Mouse (Mus musculus) midbrain, embryonic 11.5 days (tissue): ENCODE measurements around the gene Cnr2. TPM values are rescaled to one million over a fixed set of nuclear protein-coding genes. Genes with fewer than 3 reads are reported as not detected.

ENCODE experiments used
- ATAC-seq: fragments of 200-750 bp; cut with Nextera tagmentation; 2 replicates; pipeline ENCODE4 v1.8.0; 2017; ENCODE audit warnings: moderate TSS enrichment, moderate library complexity; ENCODE audit not compliant: low FRiP score
- DNase-seq: peaks from one replicate; pipeline ENCODE4 v3.0.0; 2015; ENCODE audit warnings: low spot score; ENCODE audit errors: missing footprints
- H3K27ac ChIP-seq: fragments of 300-500 bp; sonication (generic); 2 replicates; pipeline ENCODE4 v1.5.1; 2014; ENCODE audit warnings: low read depth, low read length
- H3K27me3 ChIP-seq: fragments of 300-500 bp; sonication (generic); 2 replicates; pipeline ENCODE4 v1.6.1; 2014; ENCODE audit warnings: mild to moderate bottlenecking, low read length, moderate library complexity, mixed read lengths; ENCODE audit not compliant: control insufficient read depth, insufficient read depth
- H3K36me3 ChIP-seq: fragments of 300-500 bp; sonication (generic); 2 replicates; pipeline ENCODE4 v1.6.1; 2014; ENCODE audit warnings: mild to moderate bottlenecking, low read length, moderate library complexity, mixed read lengths; ENCODE audit not compliant: control insufficient read depth, insufficient read depth
- H3K4me1 ChIP-seq: fragments of 300-500 bp; sonication (generic); 2 replicates; pipeline ENCODE4 v1.6.1; 2014; ENCODE audit warnings: low read length; ENCODE audit not compliant: control insufficient read depth, insufficient read depth
- H3K4me2 ChIP-seq: fragments of 300-500 bp; sonication (generic); 2 replicates; pipeline ENCODE4 v1.6.1; 2014; ENCODE audit warnings: mild to moderate bottlenecking, moderate library complexity
- H3K4me3 ChIP-seq: fragments of 300-500 bp; sonication (generic); 2 replicates; pipeline ENCODE4 v1.5.1; 2014; ENCODE audit warnings: low read depth, low read length
- H3K9ac ChIP-seq: fragments of 300-500 bp; sonication (generic); 2 replicates; pipeline ENCODE4 v1.6.1; 2014; ENCODE audit warnings: low read length
- H3K9me3 ChIP-seq: fragments of 300-500 bp; sonication (generic); 2 replicates; pipeline ENCODE4 v1.6.1; 2016; ENCODE audit warnings: low read length; ENCODE audit not compliant: control insufficient read depth
- WGBS: fragments of 180-500 bp; shearing (Covaris S2); extraction: QIAGEN DNeasy Blood & Tissue Kit; methylation state at CpG from one replicate; pipeline ENCODE4 v1.1.7; 2014; 5-methylcytosine and 5-hydroxymethylcytosine counted together
- polyA plus RNA-seq: library from polyadenylated mRNA; unstranded; fragments of >200 nt; fragmentation: Nextera tagmentation; extraction: Ambion mirVana; gene quantifications from 2 replicates; pipeline ENCODE4 v1.2.1, GENCODE M21; 2014

Cnr2 gene
- polyA plus RNA-seq, 1 experiment from 2014 or later, result 0.63 TPM

GRCm38 (mm10) chr4:135892884-135893283 lies 2.3 kb upstream of the Cnr2 start:
- no peak overlapping the region for H3K4me2 ChIP-seq
- no peaks in the 10 kb centered on the region for H3K4me1 ChIP-seq
- no peak overlapping the region for H3K4me3 ChIP-seq
- H3K27ac ChIP-seq, result no peak overlapping the region
- no peak overlapping the region for H3K9ac ChIP-seq
- 70% methylated on average over 4 of the region's 4 CpGs for WGBS
- no peaks in the 10 kb centered on the region for H3K9me3 ChIP-seq
- DNase-seq (no peak), ATAC-seq (no peak)
- no peaks in the 10 kb centered on the region for H3K27me3 ChIP-seq
- no peaks in the 10 kb centered on the region for H3K36me3 ChIP-seq

- Histone ChIP-seq H3K36me3 (no peaks in the 10 kb centered on the region), H3K4me3 (no peak overlapping the region), H3K9ac (no peak overlapping the region), H3K27ac (no peak overlapping the region), H3K4me1 (no peaks in the 10 kb centered on the region), H3K9me3 (no peaks in the 10 kb centered on the region), H3K4me2 (no peak overlapping the region), H3K27me3 (no peaks in the 10 kb centered on the region)
- no peak for ATAC-seq
- no peak for DNase-seq
- 80% methylated on average over 6 of the region's 6 CpGs for WGBS
Measured at GRCm38 (mm10) chr4:135896157-135896556, 963 bp downstream of the Cnr2 start.

- Histone ChIP-seq H3K4me1 (no peaks in the 10 kb centered on the region), H3K4me3 (no peak overlapping the region), H3K27ac (no peak overlapping the region), H3K36me3 (no peaks in the 10 kb centered on the region), H3K9me3 (no peaks in the 10 kb centered on the region), H3K4me2 (no peak overlapping the region), H3K27me3 (no peaks in the 10 kb centered on the region), H3K9ac (no peak overlapping the region)
- no peak for DNase-seq
- no peak for ATAC-seq
- 84% methylated on average over 9 of the region's 9 CpGs for WGBS
Measured at GRCm38 (mm10) chr4:135898380-135899049, 3.3 kb downstream of the Cnr2 start.

DNA sequence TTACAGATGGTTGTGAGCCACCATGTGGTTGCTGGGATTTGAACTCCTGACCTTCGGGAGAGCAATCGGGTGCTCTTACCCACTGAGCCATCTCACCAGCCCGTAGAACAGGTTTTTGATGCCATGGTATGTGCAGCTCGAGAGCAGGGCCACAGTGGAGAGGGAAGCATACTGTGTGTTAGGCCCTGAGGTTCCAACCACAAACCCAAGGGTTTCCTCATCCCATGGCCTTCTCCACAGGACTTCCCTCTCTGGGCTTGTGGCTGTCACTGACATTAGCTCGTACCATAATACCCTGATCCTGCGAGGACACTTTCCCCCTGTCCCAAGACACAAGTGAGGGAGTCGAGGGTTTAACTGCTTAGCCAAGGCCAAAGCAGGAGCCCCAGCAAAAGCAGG lies 3.9 kb downstream of the Cnr2 start:
- no peak overlapping the region for H3K4me2 ChIP-seq
- no peaks in the 10 kb centered on the region for H3K27me3 ChIP-seq
- H3K36me3 ChIP-seq, result no peaks in the 10 kb centered on the region
- H3K4me3 ChIP-seq, result no peak overlapping the region
- no peaks in the 10 kb centered on the region for H3K9me3 ChIP-seq
- no peak for DNase-seq
- no peak overlapping the region for H3K27ac ChIP-seq
- H3K9ac ChIP-seq, result no peak overlapping the region
- no peaks in the 10 kb centered on the region for H3K4me1 ChIP-seq
- WGBS, result 84% methylated on average over 7 of the region's 7 CpGs
- ATAC-seq, result no peak

- Histone ChIP-seq H3K9ac (no peak overlapping the region), H3K36me3 (no peaks in the 10 kb centered on the region)
- 83% methylated on average over 5 of the region's 5 CpGs for WGBS
Measured at GRCm38 (mm10) chr4:135900008-135900407, 4.8 kb downstream of the Cnr2 start.

GRCm38 (mm10) chr4:135902606-135903242 lies 7.5 kb downstream of the Cnr2 start:
- no peaks in the 10 kb centered on the region for H3K9me3 ChIP-seq
- H3K36me3 ChIP-seq, result no peaks in the 10 kb centered on the region
- no peaks in the 10 kb centered on the region for H3K4me1 ChIP-seq
- no peak overlapping the region for H3K9ac ChIP-seq
- no peak for DNase-seq
- ATAC-seq, result no peak
- WGBS, result 84% methylated on average over 4 of the region's 4 CpGs
- H3K27me3 ChIP-seq, result no peaks in the 10 kb centered on the region
- H3K4me3 ChIP-seq, result no peak overlapping the region
- no peak overlapping the region for H3K4me2 ChIP-seq
- no peak overlapping the region for H3K27ac ChIP-seq

More at GRCm38 (mm10) chr4:135900008-135900407, 4.8 kb downstream of the Cnr2 start:
- DNase-seq (no peak), ATAC-seq (no peak)
- H3K4me2 ChIP-seq, result no peak overlapping the region
- no peaks in the 10 kb centered on the region for H3K4me1 ChIP-seq
- no peaks in the 10 kb centered on the region for H3K27me3 ChIP-seq
- no peak overlapping the region for H3K4me3 ChIP-seq
- no peak overlapping the region for H3K27ac ChIP-seq
- H3K9me3 ChIP-seq, result no peaks in the 10 kb centered on the region

DNA sequence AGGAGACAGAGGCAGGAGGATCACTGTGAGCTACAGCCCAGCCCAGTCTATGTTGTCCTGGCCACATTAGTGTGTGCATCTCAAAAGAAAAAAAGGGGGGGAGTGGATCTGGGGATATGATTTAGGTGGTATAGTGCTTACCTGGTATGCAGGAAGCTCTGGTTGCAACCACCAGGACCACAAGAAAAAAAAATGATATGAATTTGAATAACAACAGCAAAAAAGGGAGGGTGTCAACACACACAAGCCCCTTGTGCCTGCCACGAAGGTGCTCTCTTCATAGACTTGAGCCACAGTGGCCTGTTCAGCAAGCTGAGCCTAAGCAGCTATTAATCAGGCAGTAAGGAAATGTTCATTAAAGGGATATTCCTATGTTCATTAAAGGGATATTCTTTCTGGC lies 9.6 kb downstream of the Cnr2 start:
- ATAC-seq, result no peak
- DNase-seq, result no peak
- H3K4me1 ChIP-seq, result no peaks in the 10 kb centered on the region

GRCm38 (mm10) chr4:135906633-135907032 lies 11.4 kb downstream of the Cnr2 start:
- H3K4me3 ChIP-seq, result no peak overlapping the region
- no peaks in the 10 kb centered on the region for H3K36me3 ChIP-seq
- WGBS, result 87% methylated on average over 3 of the region's 3 CpGs
- H3K27ac ChIP-seq, result no peak overlapping the region
- H3K27me3 ChIP-seq, result no peaks in the 10 kb centered on the region
- H3K9me3 ChIP-seq, result no peaks in the 10 kb centered on the region
- H3K4me1 ChIP-seq, result no peaks in the 10 kb centered on the region
- ATAC-seq (no peak), DNase-seq (no peak)
- H3K4me2 ChIP-seq, result no peak overlapping the region
- no peak overlapping the region for H3K9ac ChIP-seq

More for the DNA sequence above, 9.6 kb downstream of the Cnr2 start:
- H3K4me3 ChIP-seq, result no peak overlapping the region
- no peak overlapping the region for H3K9ac ChIP-seq
- no peaks in the 10 kb centered on the region for H3K9me3 ChIP-seq
- H3K4me2 ChIP-seq, result no peak overlapping the region
- H3K27ac ChIP-seq, result no peak overlapping the region
- 62% methylated on average over 1 of the region's 1 CpGs for WGBS
- H3K27me3 ChIP-seq, result no peaks in the 10 kb centered on the region
- H3K36me3 ChIP-seq, result no peaks in the 10 kb centered on the region

DNA sequence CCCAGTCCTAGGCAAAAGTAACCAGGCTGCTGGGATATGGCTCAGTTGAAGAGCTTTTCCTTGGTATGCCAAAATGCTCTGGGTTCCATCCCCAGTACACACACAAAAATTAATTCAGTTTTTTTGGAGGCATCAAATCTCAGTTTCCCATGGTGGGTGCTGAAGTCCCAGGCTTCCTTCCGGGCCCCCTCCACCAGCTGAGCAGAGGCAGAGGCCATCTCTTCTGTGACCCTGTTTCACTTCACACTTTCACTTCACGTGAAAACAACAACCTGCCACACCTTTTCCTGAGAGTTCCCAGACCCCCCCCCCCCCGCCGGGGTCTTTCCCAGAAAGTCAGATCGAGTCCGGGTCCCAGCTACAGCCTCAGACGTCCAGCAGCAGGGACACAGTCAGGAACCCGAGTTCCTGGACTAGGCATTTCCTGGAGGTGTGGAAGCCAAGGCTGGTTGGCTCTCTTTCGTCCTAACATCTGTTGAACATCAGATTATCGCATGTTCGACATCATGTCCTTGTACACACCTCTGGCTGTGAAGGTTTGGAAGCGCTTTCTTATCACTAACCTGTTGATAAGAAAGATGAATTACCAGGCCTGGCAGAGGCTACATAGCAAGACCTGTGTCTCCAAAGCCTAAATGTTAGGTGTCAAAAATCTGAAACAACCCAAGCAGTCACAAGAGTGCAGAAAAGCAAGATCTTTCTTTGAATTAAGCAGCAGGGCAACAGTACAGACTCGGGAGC lies 14.3 kb downstream of the Cnr2 start:
- ATAC-seq, result no peak
- Histone ChIP-seq H3K4me2 (no peak overlapping the region), H3K9me3 (no peaks in the 10 kb centered on the region), H3K4me3 (no peak overlapping the region), H3K36me3 (no peaks in the 10 kb centered on the region), H3K9ac (no peak overlapping the region), H3K4me1 (peaks cover 3% of the 10 kb centered on the region; the same call in 1 of the 2 replicates), H3K27ac (no peak overlapping the region), H3K27me3 (no peaks in the 10 kb centered on the region)
- DNase-seq, result no peak
- 78% methylated on average over 13 of the region's 13 CpGs for WGBS
